Mouse (Mus musculus) heart, adult 8-10 months (tissue): ENCODE measurements at regions not wholly inside any gene's neighbourhood (a gene's known extent, or its start where the extent isn't known, plus 50 kb on each side); places are given as distances from the start of the nearest gene placed in this dataset.

Source experiments
- DNase-seq: peaks from one replicate; pipeline ENCODE4 v3.0.0; 2022; ENCODE audit warnings: low spot score

GRCm38 (mm10) chr15:70982719-70983118 is 2851.6 kb upstream of the Gm6569 start:
- no peak for DNase-seq

- no peak for DNase-seq
Observed at GRCm38 (mm10) chr15:70987973-70988570, 2846.3 kb upstream of the Gm6569 start.

DNA sequence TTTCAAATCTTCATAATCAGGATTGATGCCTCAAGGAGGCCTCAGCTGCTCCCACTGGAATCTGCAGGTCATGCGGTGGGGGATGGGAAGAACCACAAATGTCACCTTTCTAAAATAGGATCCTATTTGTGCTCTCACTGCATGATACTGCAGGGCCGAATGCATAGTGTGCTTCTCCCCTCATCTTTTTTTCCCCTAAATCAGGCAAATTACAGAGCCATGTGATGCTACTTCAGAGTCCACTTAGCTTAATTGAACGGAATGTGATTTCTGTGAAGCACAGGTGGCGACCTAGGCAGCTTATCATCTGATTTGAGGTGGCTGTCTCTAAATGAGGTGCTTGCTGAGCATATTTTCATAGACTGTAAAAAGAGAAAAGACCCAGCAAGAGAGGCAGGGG is 2841.0 kb upstream of the Gm6569 start:
- DNase-seq, result no peak

GRCm38 (mm10) chr15:71010362-71010761 is 2824.0 kb upstream of the Gm6569 start:
- no peak for DNase-seq

- no peak for DNase-seq
Observed at GRCm38 (mm10) chr15:71010773-71011172, 2823.6 kb upstream of the Gm6569 start.

DNA sequence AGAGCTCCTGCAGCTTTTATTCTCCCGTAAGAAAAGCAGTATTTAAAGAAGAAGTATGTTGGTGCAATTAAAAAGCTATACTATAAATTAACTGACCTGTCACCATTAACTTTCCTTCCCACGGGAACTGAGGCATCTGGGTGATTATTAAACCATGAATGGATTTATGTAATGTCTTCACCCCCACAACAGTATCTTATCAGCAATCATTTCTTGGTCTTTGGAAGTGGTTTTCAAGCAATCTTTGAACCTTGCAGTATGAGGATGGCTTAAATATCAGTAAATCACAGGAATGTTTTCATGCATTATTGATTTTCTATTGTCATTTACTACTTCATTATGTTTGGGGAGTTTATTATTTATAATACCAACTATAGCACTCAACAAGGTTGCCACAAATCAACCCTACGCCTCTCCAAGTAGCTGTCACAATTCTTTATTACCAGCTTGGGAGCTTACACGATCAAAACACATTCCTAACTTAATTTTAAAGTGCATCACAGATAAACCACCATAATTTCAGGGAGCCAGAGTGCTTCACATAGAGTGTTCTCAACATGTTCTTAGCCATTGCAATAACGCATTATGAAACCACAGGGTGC is 2780.0 kb upstream of the Gm6569 start:
- no peak for DNase-seq

DNA sequence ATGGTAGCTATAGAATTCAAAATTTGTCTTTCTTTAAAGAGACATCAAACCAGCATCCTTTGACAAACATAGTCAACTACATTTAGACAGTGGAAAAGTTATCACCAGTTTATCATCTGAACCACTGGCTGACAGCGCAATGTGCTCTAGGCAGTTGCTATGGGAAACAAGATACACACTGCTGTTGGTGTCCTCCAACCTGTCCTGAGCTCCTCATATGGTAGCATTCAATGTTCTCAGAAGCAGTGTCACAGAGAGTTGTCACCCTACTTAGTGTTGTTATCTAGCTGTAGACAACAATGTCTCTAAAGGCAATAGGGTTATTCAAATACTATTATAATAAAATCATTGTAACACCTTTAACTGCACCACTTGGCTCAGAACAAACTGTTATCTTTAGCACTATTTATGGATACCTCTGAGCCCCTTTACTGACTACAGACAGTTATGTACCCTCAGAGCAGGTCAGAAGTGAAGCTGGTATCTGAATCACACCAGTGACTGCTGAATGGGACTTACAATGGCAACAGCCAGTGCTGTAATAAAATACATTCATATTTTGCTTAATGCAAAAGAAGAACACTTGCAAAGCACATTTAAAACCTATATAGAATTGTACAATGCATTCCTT is 2747.9 kb upstream of the Gm6569 start:
- no peak for DNase-seq

- no peak for DNase-seq
Observed at GRCm38 (mm10) chr15:71099111-71099510, 2735.2 kb upstream of the Gm6569 start.

DNA sequence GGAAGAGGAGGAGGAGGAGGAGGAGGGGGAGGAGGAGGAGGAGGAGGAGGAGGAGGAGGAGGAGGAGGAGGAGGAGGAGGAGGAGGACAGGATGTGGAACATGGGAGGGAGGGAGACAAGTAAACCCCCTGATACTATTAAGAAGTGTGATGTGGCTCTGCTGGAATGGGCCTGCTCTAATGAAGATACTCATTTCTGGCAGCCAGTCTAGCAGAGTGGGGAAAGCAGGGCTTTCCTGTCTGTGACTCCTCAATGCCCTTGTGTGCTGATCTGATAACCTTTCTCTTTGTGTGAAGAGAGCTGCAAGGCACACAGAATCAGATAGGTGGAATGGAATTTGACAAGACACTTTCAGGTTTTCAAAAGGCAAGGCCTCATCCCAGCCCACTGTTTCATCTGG is 2704.6 kb upstream of the Gm6569 start:
- DNase-seq, result no peak

DNA sequence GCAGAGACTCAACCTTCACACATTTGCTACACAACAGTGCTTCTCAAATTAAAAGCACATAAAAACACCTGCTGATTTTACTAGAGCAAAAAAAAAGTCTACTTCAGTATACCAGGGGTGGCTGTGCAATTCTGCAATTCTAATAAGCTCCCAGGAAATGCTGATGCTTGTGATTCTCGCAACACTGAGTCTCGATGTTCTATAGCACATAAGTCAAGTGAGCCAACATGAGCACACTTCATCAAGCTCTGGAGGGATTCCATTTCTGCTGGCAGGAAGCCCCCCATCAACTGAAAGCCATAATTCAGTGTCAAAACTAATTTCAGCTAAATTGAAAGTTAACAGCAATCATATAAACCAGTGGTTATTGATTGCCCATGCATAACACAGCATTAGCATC is 2676.7 kb upstream of the Gm6569 start:
- DNase-seq, result no peak

GRCm38 (mm10) chr15:71162097-71162496 is 2672.3 kb upstream of the Gm6569 start:
- no peak for DNase-seq

DNA sequence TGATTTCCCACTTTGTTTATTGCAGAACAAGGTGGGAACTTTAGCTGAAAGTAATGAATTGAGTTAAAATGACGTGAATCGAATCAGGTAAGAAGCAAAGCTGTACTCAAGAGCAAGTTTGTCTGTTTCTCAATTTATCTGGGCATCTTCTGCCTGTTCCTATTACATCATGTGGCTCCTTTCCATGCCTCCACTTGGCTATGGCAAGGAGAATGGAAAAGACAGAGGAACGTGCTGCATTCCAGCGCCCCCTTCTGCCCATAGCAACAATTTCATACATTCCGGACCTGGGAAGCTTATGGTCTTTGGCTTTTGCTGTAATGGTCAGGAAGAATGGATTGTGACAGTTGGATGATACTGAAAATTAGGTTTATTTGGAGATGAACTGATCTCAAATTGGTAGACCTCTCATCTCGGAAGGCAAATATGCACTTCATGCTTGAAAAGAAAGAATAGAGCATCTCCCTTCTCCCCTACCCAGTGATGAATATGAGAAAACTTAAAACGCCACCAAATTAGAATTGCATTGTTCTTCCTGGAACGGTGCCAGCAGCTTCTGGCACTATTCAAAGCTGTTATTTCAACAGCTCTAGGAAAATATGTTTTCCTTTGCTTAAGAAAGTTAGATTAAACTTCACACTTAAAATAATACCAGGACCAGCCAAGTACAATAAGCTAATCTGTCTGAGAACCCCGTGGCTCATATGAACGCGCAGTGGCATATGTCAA is 2639.2 kb upstream of the Gm6569 start:
- DNase-seq, result no peak

DNA sequence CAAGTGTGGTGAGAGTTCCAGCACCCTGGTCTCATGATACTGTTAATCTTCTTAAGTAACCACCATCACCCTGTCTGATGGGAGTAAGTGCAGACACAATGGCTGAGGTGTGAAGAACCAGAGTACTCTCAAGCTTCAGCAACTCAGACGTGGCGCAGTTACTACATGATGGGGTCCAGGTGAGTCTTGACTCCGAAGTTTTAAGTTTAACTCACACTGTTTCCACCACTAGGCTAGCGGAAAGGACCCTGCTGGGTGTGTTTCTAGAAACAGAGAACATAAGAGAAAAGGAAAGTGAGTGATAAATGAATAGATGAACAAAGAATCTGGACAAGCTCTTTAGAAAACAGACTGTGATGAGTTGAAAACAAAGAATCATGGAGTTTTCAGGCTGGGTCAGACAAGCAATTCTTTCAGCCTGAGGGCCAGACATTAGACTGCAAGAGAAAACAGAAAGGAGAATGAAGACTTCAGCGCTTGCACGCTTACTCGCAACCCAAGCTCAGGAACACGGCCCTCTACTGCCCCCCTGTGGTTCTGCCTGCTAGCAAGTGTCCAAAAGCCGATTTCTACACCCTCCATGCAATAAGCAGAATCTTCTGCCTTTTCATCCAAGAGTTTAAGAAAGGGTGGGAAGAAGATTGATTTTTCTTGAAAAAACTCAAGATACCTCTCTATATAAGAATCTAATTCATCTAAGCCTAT is 2593.6 kb upstream of the Gm6569 start:
- DNase-seq, result peak; percentile 11

DNA sequence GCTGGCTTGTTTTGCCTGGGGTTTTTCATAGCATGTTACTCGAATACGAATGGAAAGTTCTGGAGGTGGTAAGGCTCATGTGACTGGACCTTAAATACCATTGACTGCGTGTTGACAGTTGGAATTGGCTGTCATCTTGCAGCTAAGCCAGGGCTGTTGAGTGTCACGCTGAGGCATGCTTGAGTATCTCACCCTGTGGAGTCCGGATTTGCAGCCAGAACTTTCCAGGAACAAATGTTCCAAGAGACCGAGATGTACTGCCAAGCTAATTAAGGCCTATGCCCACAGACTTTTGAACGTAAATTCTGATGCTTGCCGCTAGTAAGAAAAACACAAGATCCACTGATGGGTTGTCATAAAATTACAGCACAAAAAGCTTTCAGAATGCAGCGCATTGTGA is 2590.8 kb upstream of the Gm6569 start:
- peak; percentile 69 for DNase-seq

- DNase-seq, result no peak
Observed at GRCm38 (mm10) chr15:71275876-71276565, 2558.3 kb upstream of the Gm6569 start.

- no peak for DNase-seq
Observed at GRCm38 (mm10) chr15:71276566-71276912, 2557.8 kb upstream of the Gm6569 start.

DNA sequence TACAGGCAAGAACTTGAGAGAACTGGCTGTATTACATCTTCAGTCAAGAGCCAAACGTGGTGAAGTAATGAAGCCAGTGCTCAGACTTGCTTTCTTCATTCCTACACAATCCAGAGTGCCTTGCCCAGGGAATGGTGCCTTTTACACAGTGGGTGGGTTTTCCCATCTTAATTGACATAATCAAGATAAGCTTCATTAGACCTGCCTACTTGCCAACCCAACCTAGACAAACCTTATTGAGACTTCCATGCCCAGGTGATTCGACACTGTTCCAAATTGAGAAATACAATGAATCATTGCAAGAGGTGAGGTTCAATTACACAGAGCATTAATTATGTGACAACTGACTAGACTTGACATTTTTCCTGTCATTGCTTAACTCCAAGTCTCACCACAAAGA is 2557.0 kb upstream of the Gm6569 start:
- DNase-seq, result no peak

GRCm38 (mm10) chr15:71283775-71284174 is 2550.6 kb upstream of the Gm6569 start:
- DNase-seq, result no peak

DNA sequence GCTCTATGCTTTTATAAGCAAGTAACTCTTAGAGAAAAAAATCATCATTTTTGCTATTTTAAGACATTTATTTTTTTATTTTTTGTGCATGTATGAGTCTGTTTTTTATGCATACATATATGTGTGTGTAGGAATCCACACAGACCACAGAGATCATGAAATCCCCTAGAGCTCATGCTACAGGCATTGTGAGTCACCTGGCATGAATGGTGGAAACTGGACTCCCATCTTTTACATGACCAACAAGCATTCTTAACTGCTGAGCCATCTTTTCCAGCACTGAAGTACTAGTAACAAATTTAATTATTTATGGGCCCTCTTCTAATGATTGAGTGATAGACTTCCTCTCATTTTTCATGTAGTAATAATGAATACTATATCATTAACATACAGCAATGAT is 2531.8 kb upstream of the Gm6569 start:
- DNase-seq, result no peak

GRCm38 (mm10) chr15:71310230-71310629 is 2524.1 kb upstream of the Gm6569 start:
- DNase-seq, result no peak

DNA sequence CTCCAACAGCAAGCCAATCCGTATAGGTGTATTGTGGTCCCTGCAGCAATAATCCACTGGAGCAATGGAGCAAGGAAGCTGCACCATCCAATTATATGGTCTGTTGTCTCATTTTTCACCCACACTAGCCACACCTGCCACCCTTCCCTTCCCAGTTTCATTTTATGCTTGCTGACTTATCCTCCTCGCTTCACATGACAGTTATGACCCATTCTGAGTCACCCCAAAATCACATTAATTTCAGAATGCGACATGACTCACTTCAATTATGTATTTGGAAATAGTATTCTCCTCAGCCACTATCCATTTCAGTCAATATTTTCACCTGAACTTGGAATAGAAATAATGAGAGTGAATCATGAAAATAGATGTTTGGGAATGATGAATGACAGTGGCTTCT is 2507.8 kb upstream of the Gm6569 start:
- no peak for DNase-seq
